Mouse (Mus musculus) stomach, postnatal 0 days (tissue): ENCODE results near the gene Camk2b. TPM values are rescaled to one million over a fixed set of nuclear protein-coding genes. Genes with fewer than 3 reads are reported as not detected.
"Not testable (repeated sequence)": the region's sequence is repeated elsewhere in the genome, so short reads cannot be mapped to it uniquely, and the experiment has no call there.

ENCODE experiments used
- ATAC-seq: fragments of 200-750 bp; cut with Nextera tagmentation; 2 replicates; pipeline ENCODE4 v1.8.0; 2017; ENCODE audit not compliant: low FRiP score, low TSS enrichment
- DNase-seq: peaks from one replicate; pipeline ENCODE4 v3.0.0-alpha.2; 2016; ENCODE audit warnings: low spot score
- H3K27ac ChIP-seq: fragments of 300-500 bp; sonication (generic); replicated peaks from 2 replicates; pipeline ENCODE4 v1.5.1; 2014; ENCODE audit warnings: mild to moderate bottlenecking, control low read depth
- H3K27me3 ChIP-seq: fragments of 300-500 bp; sonication (generic); 2 replicates; pipeline ENCODE4 v1.6.1; 2014; ENCODE audit warnings: low read length; ENCODE audit not compliant: control insufficient read depth, insufficient read depth
- H3K36me3 ChIP-seq: fragments of 300-500 bp; sonication (generic); 2 replicates; pipeline ENCODE4 v1.6.1; 2014; ENCODE audit warnings: low read length, mixed read lengths; ENCODE audit not compliant: control insufficient read depth, insufficient read depth
- H3K4me1 ChIP-seq: fragments of 300-500 bp; sonication (generic); replicated peaks from 2 replicates; pipeline ENCODE4 v1.6.1; 2014; ENCODE audit warnings: antibody characterized with exemption; ENCODE audit not compliant: control insufficient read depth, insufficient read depth
- H3K4me2 ChIP-seq: fragments of 300-500 bp; sonication (generic); replicated peaks from 2 replicates; pipeline ENCODE4 v1.6.1; 2014; ENCODE audit warnings: low read depth, mild to moderate bottlenecking, control low read depth, moderate library complexity
- H3K4me3 ChIP-seq: fragments of 300-500 bp; sonication (generic); 2 replicates; pipeline ENCODE4 v1.5.1; 2014; ENCODE audit warnings: low read depth, low read length, control low read depth
- H3K9ac ChIP-seq: fragments of 300-500 bp; sonication (generic); 2 replicates; pipeline ENCODE4 v1.6.1; 2014; ENCODE audit warnings: mild to moderate bottlenecking, low read length, control low read depth, mixed read lengths
- H3K9me3 ChIP-seq: fragments of 300-500 bp; sonication (generic); 2 replicates; pipeline ENCODE4 v1.6.1; 2016; ENCODE audit warnings: low read length; ENCODE audit not compliant: control insufficient read depth
- CTCF ChIP-seq: IDR thresholded peaks from 2 replicates; pipeline ENCODE4 v1.5.1; 2016; ENCODE audit warnings: antibody characterized with exemption, low read depth, mild to moderate bottlenecking, moderate library complexity
- EP300 ChIP-seq: optimal IDR thresholded peaks from 2 replicates; pipeline ENCODE3; 2016; ENCODE audit warnings: antibody characterized with exemption
- WGBS: fragments of 180-500 bp; shearing (Covaris S2); extraction: QIAGEN DNeasy Blood & Tissue Kit; methylation state at CpG from one replicate; pipeline ENCODE4 v1.1.7; 2014; 5-methylcytosine and 5-hydroxymethylcytosine counted together
- polyA plus RNA-seq: library from polyadenylated mRNA; unstranded; fragments of >200 nt; fragmentation: Nextera tagmentation; extraction: Ambion mirVana; gene quantifications from 2 replicates; pipeline ENCODE4 v1.2.1, GENCODE M21; 2015

Camk2b gene
- polyA plus RNA-seq, 1 experiment from 2014 or later, result 4.2 TPM

DNA sequence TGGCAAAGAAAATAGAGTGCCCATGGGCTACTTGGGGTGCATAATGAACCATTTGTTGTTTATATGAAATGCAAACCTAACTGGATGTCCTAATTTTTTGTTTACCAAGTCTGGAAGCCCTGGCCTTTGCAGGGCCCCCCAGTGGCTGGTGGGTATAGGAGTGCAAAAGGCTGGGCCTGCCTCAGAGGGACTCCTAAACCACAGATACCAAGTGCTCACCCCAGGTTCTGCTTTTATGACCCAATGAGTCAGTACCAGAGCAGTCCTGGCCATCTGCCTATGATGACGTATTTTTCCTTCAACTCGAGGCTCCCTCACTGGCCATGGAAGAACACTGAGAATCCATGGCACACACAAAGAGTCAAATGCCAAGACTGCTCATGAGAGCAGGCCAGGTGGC lies 121.1 kb downstream of the Camk2b start:
- Histone ChIP-seq H3K27ac (no peak overlapping the region), H3K9me3 (no peaks in the 10 kb centered on the region), H3K9ac (no peak overlapping the region), H3K4me1 (no peaks in the 10 kb centered on the region), H3K27me3 (no peaks in the 10 kb centered on the region), H3K36me3 (no peaks in the 10 kb centered on the region), H3K4me2 (no peak overlapping the region), H3K4me3 (no peak overlapping the region)
- DNase-seq, result no peak
- ATAC-seq, result no peak
- TF ChIP-seq CTCF (no peak; the same call in 1 of the 2 replicates), EP300 (no peak)
- 60% methylated on average over 2 of the region's 2 CpGs for WGBS

DNA sequence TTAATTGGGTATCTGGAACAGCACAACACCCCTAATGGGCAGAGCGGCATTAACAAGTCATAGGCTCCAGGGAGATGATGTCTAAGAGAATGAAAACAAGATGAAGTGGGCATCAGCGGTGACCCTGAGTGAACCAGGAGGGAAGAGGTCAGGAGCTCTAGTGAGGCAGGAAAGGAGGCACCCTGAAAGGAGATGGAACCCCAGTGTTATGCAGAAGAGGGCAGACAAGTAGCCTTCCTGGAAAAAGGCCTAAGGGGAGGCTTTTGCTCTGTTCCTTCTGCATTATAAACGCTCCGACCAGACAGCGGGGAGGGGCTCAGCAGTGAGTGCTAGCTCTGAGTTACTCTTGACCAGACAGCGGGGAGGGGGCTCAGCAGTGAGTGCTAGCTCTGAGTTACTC lies 123.2 kb downstream of the Camk2b start:
- Histone ChIP-seq H3K9me3 (no peaks in the 10 kb centered on the region), H3K4me1 (no peaks in the 10 kb centered on the region), H3K4me2 (no peak overlapping the region), H3K36me3 (no peaks in the 10 kb centered on the region), H3K9ac (no peak overlapping the region), H3K27me3 (no peaks in the 10 kb centered on the region), H3K4me3 (no peak overlapping the region), H3K27ac (no peak overlapping the region)
- ATAC-seq (no peak), DNase-seq (no peak)
- TF ChIP-seq EP300 (no peak), CTCF (no peak)
- 80% methylated on average over 6 of the region's 6 CpGs for WGBS

DNA sequence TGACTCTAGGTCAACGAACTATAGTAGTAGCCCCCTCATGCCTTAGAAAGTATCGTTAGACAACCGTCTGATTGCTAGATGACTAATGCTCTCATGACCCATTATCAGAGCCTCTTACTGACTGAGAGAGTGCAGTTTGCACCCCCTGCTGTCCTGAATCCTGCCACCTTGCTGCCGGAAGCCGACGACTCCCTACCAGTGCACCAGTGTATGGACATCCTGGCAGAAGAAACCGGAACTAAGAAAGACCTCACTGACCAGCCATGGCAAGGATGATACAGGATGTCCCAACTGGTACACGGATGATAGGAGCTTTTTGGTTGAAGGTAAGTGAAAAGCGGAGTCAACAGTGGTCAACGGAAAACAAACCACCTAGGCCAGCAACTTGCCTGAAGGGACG lies 131.6 kb downstream of the Camk2b start:
- H3K4me3 ChIP-seq, H3K4me1 ChIP-seq, H3K27ac ChIP-seq, H3K9me3 ChIP-seq, H3K9ac ChIP-seq, H3K36me3 ChIP-seq, ATAC-seq, DNase-seq, H3K4me2 ChIP-seq, H3K27me3 ChIP-seq: not testable (repeated sequence)
- 94% methylated on average over 11 of the region's 11 CpGs for WGBS

DNA sequence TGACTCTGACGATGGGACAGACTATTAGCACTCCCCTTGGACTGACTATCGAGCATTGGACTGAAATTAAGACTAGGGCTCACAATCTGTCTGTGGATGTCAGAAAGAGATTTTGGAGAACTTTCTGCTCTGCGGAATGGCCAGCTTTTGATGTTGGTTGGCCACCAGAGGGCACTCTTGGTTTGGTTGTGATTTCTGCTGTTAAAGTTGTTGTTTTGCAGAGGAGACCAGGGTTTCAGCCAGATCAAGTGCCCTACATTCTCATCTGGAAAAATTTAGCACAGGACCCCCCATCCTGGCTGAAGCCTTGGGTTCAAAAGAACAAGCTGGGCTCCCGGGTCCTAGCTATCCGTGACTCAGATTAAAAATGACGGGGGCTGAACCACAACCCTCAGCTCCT lies 134.2 kb downstream of the Camk2b start:
- not testable (repeated sequence) for ATAC-seq, H3K27ac ChIP-seq, H3K36me3 ChIP-seq, DNase-seq, H3K4me2 ChIP-seq, H3K9ac ChIP-seq, H3K4me1 ChIP-seq, H3K27me3 ChIP-seq, H3K9me3 ChIP-seq, H3K4me3 ChIP-seq
- 89% methylated on average over 6 of the region's 6 CpGs for WGBS
- peak; percentile 59 for TF ChIP-seq CTCF

DNA sequence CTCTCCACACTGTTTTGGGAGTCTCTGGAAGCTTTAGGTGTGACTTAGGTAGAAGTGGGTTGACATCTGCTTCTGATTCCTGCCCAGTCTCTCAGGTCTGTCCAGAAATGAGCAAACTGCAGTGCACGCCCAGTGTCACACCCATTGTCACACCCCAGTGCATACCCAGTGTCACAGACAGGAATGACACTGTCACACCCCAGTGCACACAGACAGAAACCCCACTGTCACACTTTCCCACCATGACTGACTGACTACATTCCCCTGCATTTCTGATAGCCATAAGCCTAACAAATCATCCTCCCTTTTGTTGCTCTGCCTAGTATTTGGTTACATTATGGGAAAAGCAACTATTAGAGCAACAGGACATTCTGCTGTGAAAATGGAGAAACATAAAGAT lies 135.6 kb downstream of the Camk2b start:
- no peak overlapping the region for H3K4me2 ChIP-seq
- no peak overlapping the region for H3K9ac ChIP-seq
- no peaks in the 10 kb centered on the region for H3K36me3 ChIP-seq
- no peaks in the 10 kb centered on the region for H3K27me3 ChIP-seq
- no peak for DNase-seq
- no peak overlapping the region for H3K27ac ChIP-seq
- 92% methylated on average over 1 of the region's 1 CpGs for WGBS
- TF ChIP-seq CTCF (no peak), EP300 (no peak)
- H3K4me3 ChIP-seq, result no peak overlapping the region
- peak; percentile 56; the same call in 1 of the 2 replicates for ATAC-seq
- H3K4me1 ChIP-seq, result no peaks in the 10 kb centered on the region
- H3K9me3 ChIP-seq, result no peaks in the 10 kb centered on the region

DNA sequence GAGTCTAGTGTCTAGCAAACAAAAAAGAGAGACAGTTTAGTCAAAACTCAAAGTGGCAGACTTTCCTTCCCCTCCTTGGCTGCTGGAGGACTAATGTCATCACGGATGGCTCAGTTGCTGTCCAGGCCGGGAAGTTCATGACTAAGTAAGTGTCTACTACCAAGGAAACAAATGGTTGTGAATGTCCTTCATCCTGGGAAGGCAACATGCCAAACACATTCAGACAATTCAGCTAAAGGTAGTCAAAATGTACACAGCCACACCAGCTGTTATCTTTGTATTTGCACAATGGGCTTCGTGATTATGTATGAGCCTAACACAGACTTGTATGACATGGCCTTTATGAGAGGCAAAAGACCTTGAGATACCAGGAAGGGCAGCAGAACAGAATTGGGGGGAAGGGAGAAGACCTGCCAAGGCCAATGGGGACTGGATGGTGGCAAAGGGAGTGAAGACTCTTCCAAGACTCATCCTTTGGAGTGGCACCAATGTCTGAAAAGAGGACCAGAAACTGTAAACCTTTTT lies 139.4 kb downstream of the Camk2b start:
- no peak overlapping the region for H3K4me2 ChIP-seq
- no peak for DNase-seq
- no peaks in the 10 kb centered on the region for H3K27me3 ChIP-seq
- no peaks in the 10 kb centered on the region for H3K9me3 ChIP-seq
- H3K9ac ChIP-seq, result no peak overlapping the region
- H3K27ac ChIP-seq, result no peak overlapping the region
- no peaks in the 10 kb centered on the region for H3K36me3 ChIP-seq
- ATAC-seq, result peak; percentile 76
- 67% methylated on average over 3 of the region's 3 CpGs for WGBS
- no peak overlapping the region for H3K4me3 ChIP-seq
- TF ChIP-seq EP300 (no peak), CTCF (no peak)
- no peaks in the 10 kb centered on the region for H3K4me1 ChIP-seq
